Mouse (Mus musculus) forebrain, postnatal 0 days (tissue): ENCODE measurements at regions not wholly inside any gene's neighbourhood (a gene's known extent, or its start where the extent isn't known, plus 50 kb on each side); places are given as distances from the start of the nearest gene placed in this dataset.

ENCODE experiments used
- ATAC-seq: fragments of 200-750 bp; cut with Nextera tagmentation; 2 replicates; pipeline ENCODE4 v1.8.0; 2017; ENCODE audit warnings: mild to moderate bottlenecking, moderate library complexity
- DNase-seq: peaks from one replicate; pipeline ENCODE4 v3.0.0-alpha.2; 2015
- H3K27ac ChIP-seq: fragments of 300-500 bp; sonication (generic); 2 replicates; pipeline ENCODE4 v1.5.1; 2014; ENCODE audit warnings: low read depth, mild to moderate bottlenecking, antibody characterized with exemption, low read length, moderate library complexity, mixed read lengths
- H3K27me3 ChIP-seq: fragments of 300-500 bp; sonication (generic); 2 replicates; pipeline ENCODE4 v1.6.1; 2014; ENCODE audit warnings: mild to moderate bottlenecking, low read length, mixed read lengths; ENCODE audit not compliant: insufficient read depth
- H3K36me3 ChIP-seq: fragments of 300-500 bp; sonication (generic); 2 replicates; pipeline ENCODE4 v1.6.1; 2014; ENCODE audit warnings: mild to moderate bottlenecking, moderate library complexity; ENCODE audit not compliant: insufficient read depth
- H3K4me1 ChIP-seq: fragments of 300-500 bp; sonication (generic); 2 replicates; pipeline ENCODE4 v1.6.1; 2014; ENCODE audit warnings: antibody characterized with exemption; ENCODE audit not compliant: insufficient read depth
- H3K4me2 ChIP-seq: fragments of 300-500 bp; sonication (generic); 2 replicates; pipeline ENCODE4 v1.6.1; 2014; ENCODE audit warnings: low read depth, mild to moderate bottlenecking, moderate library complexity
- H3K4me3 ChIP-seq: fragments of 300-500 bp; sonication (generic); 2 replicates; pipeline ENCODE4 v1.5.1; 2014; ENCODE audit warnings: low read depth, low read length, mixed read lengths
- H3K9ac ChIP-seq: fragments of 300-500 bp; sonication (generic); 2 replicates; pipeline ENCODE4 v1.6.1; 2014; ENCODE audit warnings: mild to moderate bottlenecking
- H3K9me3 ChIP-seq: fragments of 300-500 bp; sonication (generic); 2 replicates; pipeline ENCODE4 v1.6.1; 2016; ENCODE audit warnings: low read length
- CTCF ChIP-seq: sonication (generic); IDR thresholded peaks from 2 replicates; pipeline ENCODE4 v1.5.1; 2016; ENCODE audit warnings: antibody characterized with exemption, control low read depth, low read depth
- WGBS: fragments of 180-500 bp; shearing (Covaris S2); extraction: QIAGEN DNeasy Blood & Tissue Kit; methylation state at CpG from one replicate; pipeline ENCODE4 v1.1.7; 2014; 5-methylcytosine and 5-hydroxymethylcytosine counted together

- ATAC-seq (no peak), DNase-seq (no peak)
- Histone ChIP-seq H3K27me3 (no peaks in the 10 kb centered on the region), H3K4me2 (no peak overlapping the region), H3K9ac (no peak overlapping the region), H3K27ac (no peak overlapping the region), H3K4me3 (no peak overlapping the region), H3K36me3 (no peaks in the 10 kb centered on the region), H3K9me3 (no peaks in the 10 kb centered on the region), H3K4me1 (no peaks in the 10 kb centered on the region)
- no peak for TF ChIP-seq CTCF
- 11% methylated on average over 1 of the region's 1 CpGs for WGBS
Observed at GRCm38 (mm10) chr1:194244776-194245366, 373.1 kb upstream of the Plxna2 start.

GRCm38 (mm10) chr1:194241111-194241510 is 376.9 kb upstream of the Plxna2 start:
- Histone ChIP-seq H3K9ac (no peak overlapping the region), H3K9me3 (no peaks in the 10 kb centered on the region), H3K36me3 (no peaks in the 10 kb centered on the region)

GRCm38 (mm10) chr1:194231206-194231605 is 386.8 kb upstream of the Plxna2 start:
- 10% methylated on average over 4 of the region's 4 CpGs for WGBS
- TF ChIP-seq CTCF, result no peak
- Histone ChIP-seq H3K27me3 (no peaks in the 10 kb centered on the region), H3K4me1 (peaks cover 17% of the 10 kb centered on the region), H3K4me2 (no peak overlapping the region), H3K27ac (peak overlapping the region; percentile 60), H3K9me3 (no peaks in the 10 kb centered on the region), H3K4me3 (no peak overlapping the region), H3K36me3 (no peaks in the 10 kb centered on the region), H3K9ac (no peak overlapping the region)
- DNase-seq (peak; percentile 86), ATAC-seq (peak; percentile 90)

More at GRCm38 (mm10) chr1:194241111-194241510, 376.9 kb upstream of the Plxna2 start:
- DNase-seq (no peak), ATAC-seq (no peak)
- Histone ChIP-seq H3K27ac (no peak overlapping the region), H3K4me2 (no peak overlapping the region), H3K4me1 (no peaks in the 10 kb centered on the region), H3K27me3 (no peaks in the 10 kb centered on the region), H3K4me3 (no peak overlapping the region)
- TF ChIP-seq CTCF, result no peak

- H3K9me3 ChIP-seq, result no peaks in the 10 kb centered on the region
- no peak for TF ChIP-seq CTCF
- no peaks in the 10 kb centered on the region for H3K36me3 ChIP-seq
- no peak overlapping the region for H3K4me3 ChIP-seq
- peak overlapping the region; percentile 78 for H3K27ac ChIP-seq
- H3K4me1 ChIP-seq, result peaks cover 21% of the 10 kb centered on the region
- DNase-seq (peak; percentile 51), ATAC-seq (peak; percentile 67; the same call in 1 of the 2 replicates)
- no peak overlapping the region for H3K9ac ChIP-seq
- H3K27me3 ChIP-seq, result no peaks in the 10 kb centered on the region
- H3K4me2 ChIP-seq, result no peak overlapping the region; the same call in 1 of the 2 replicates
- WGBS, result 7% methylated on average over 6 of the region's 6 CpGs
Observed at GRCm38 (mm10) chr1:194226550-194227160, 391.4 kb upstream of the Plxna2 start.

- 8% methylated on average over 1 of the region's 1 CpGs for WGBS
- Histone ChIP-seq H3K27me3 (no peaks in the 10 kb centered on the region), H3K36me3 (no peaks in the 10 kb centered on the region), H3K9me3 (no peaks in the 10 kb centered on the region), H3K9ac (no peak overlapping the region), H3K4me1 (peaks cover 17% of the 10 kb centered on the region), H3K4me3 (no peak overlapping the region), H3K4me2 (no peak overlapping the region), H3K27ac (no peak overlapping the region)
- ATAC-seq (no peak), DNase-seq (no peak)
- TF ChIP-seq CTCF, result no peak
Observed at GRCm38 (mm10) chr1:194225786-194226185, 392.2 kb upstream of the Plxna2 start.

- ATAC-seq (no peak), DNase-seq (no peak)
Observed at GRCm38 (mm10) chr1:194224046-194224445, 394.0 kb upstream of the Plxna2 start.

GRCm38 (mm10) chr1:194223610-194224009 is 394.4 kb upstream of the Plxna2 start:
- no peaks in the 10 kb centered on the region for H3K9me3 ChIP-seq
- H3K4me1 ChIP-seq, result peaks cover 11% of the 10 kb centered on the region; the same call in 1 of the 2 replicates
- no peak overlapping the region for H3K27ac ChIP-seq
- no peak for TF ChIP-seq CTCF
- no peaks in the 10 kb centered on the region for H3K36me3 ChIP-seq
- H3K4me2 ChIP-seq, result no peak overlapping the region
- ATAC-seq, result no peak
- H3K9ac ChIP-seq, result no peak overlapping the region
- no peak overlapping the region for H3K4me3 ChIP-seq
- no peak for DNase-seq
- WGBS, result 26% methylated on average over 2 of the region's 2 CpGs
- H3K27me3 ChIP-seq, result no peaks in the 10 kb centered on the region

More at GRCm38 (mm10) chr1:194224046-194224445, 394.0 kb upstream of the Plxna2 start:
- no peak overlapping the region for H3K9ac ChIP-seq
- H3K4me2 ChIP-seq, result no peak overlapping the region
- no peak for TF ChIP-seq CTCF
- H3K4me3 ChIP-seq, result no peak overlapping the region
- no peaks in the 10 kb centered on the region for H3K36me3 ChIP-seq
- WGBS, result 48% methylated on average over 1 of the region's 1 CpGs
- H3K9me3 ChIP-seq, result no peaks in the 10 kb centered on the region
- no peaks in the 10 kb centered on the region for H3K27me3 ChIP-seq
- H3K27ac ChIP-seq, result no peak overlapping the region
- H3K4me1 ChIP-seq, result peaks cover 11% of the 10 kb centered on the region; the same call in 1 of the 2 replicates
